ENCODE assay signal across 14 mouse cellular contexts in genomic region chr10:68219327-68219726, GRCm38 (mm10). TPM values are rescaled to one million over a fixed set of nuclear protein-coding genes. Genes with fewer than 3 reads are reported as not detected.
A peak's percentile ranks its signal among the peaks of the same experiment; 100 is the strongest.
DNase-seq lines count a peak whose midpoint lies in the region; ATAC-seq lines count a peak whose summit lies in the region.
"Had no signal": no experiment of that assay in that cellular context is flagged by ENCODE, and none has a peak within 500 bp of the region (broad histone marks: within the 10 kb centered on the region; RNA-seq: fewer than 3 reads in every experiment).

No protein-coding gene starts in this region.

- no peak overlapping the region for H3K4me2 ChIP-seq in kidney, embryonic 15.5 days
- H3K4me2 ChIP-seq in embryonic facial prominence, embryonic 14.5 days (ENCODE audit: low read depth, low read length) = no peak overlapping the region
- no peak overlapping the region for H3K4me2 ChIP-seq in limb, embryonic 15.5 days

- H3K9me3 ChIP-seq in heart, embryonic 10.5 days = peaks cover 4% of the 10 kb centered on the region
- peaks cover 6% of the 10 kb centered on the region; the same call in 1 of the 2 replicates for H3K9me3 ChIP-seq in kidney, embryonic 15.5 days (replicated peaks)
- H3K9me3 ChIP-seq in embryonic facial prominence, embryonic 14.5 days (ENCODE audit: control insufficient read depth, low read length) = peaks cover 20% of the 10 kb centered on the region
- H3K9me3 ChIP-seq in limb, embryonic 15.5 days = peaks cover 5% of the 10 kb centered on the region; the same call in 1 of the 2 replicates

- no peaks in the 10 kb centered on the region for H3K27me3 ChIP-seq in heart, embryonic 10.5 days (ENCODE audit: insufficient read depth, poor library complexity, severe bottlenecking)
- H3K27me3 ChIP-seq in kidney, embryonic 15.5 days = no peaks in the 10 kb centered on the region
- H3K27me3 ChIP-seq in embryonic facial prominence, embryonic 14.5 days (replicated peaks; ENCODE audit: control insufficient read depth, insufficient read depth, low read length) = no peaks in the 10 kb centered on the region
- no peaks in the 10 kb centered on the region for H3K27me3 ChIP-seq in limb, embryonic 15.5 days

- intact Hi-C loops in heart, postnatal 10 days (cut with DNase I) = no loop called here

- H3K36me3 ChIP-seq in heart, embryonic 10.5 days = peaks cover 22% of the 10 kb centered on the region
- H3K36me3 ChIP-seq in kidney, embryonic 15.5 days = peaks cover 70% of the 10 kb centered on the region
- H3K36me3 ChIP-seq in embryonic facial prominence, embryonic 14.5 days (ENCODE audit: control insufficient read depth, insufficient read depth, low read length) = peaks cover 61% of the 10 kb centered on the region
- H3K36me3 ChIP-seq in limb, embryonic 15.5 days = peaks cover 28% of the 10 kb centered on the region
- H3K36me3 ChIP-seq: G1E had no signal

- no peak for DNase-seq in heart, embryonic 10.5 days (ENCODE audit: low spot score)
- DNase-seq in heart, postnatal 10 days = no peak
- no peak for DNase-seq in kidney, postnatal 4 days
- DNase-seq in embryonic facial prominence, embryonic 14.5 days (ENCODE audit: low spot score) = peak; percentile 59
- no peak for DNase-seq in cerebellum, adult 9-11 months
- DNase-seq in lung, postnatal 25 days (ENCODE audit: low spot score) = no peak
- DNase-seq: adrenal gland, postnatal 25 days; left cerebral cortex, postnatal 4 days; right cerebral cortex, adult 18-20 months; thymus, postnatal 14 days had no signal

- peak overlapping the region; percentile 78 for H3K27ac ChIP-seq in heart, embryonic 10.5 days
- peak overlapping the region; percentile 66 for H3K27ac ChIP-seq in kidney, embryonic 15.5 days
- H3K27ac ChIP-seq in embryonic facial prominence, embryonic 14.5 days (replicated peaks; ENCODE audit: low read depth, low read length) = peak overlapping the region; percentile 67
- H3K27ac ChIP-seq in limb, embryonic 15.5 days = peak overlapping the region; percentile 74

- H3K4me1 ChIP-seq in heart, embryonic 10.5 days = peaks cover 12% of the 10 kb centered on the region; the same call in 1 of the 2 replicates
- peaks cover 10% of the 10 kb centered on the region; the same call in 1 of the 2 replicates for H3K4me1 ChIP-seq in kidney, embryonic 15.5 days
- peaks cover 11% of the 10 kb centered on the region for H3K4me1 ChIP-seq in embryonic facial prominence, embryonic 14.5 days (ENCODE audit: control insufficient read depth, insufficient read depth, low read length)
- peaks cover 10% of the 10 kb centered on the region for H3K4me1 ChIP-seq in limb, embryonic 15.5 days

- no peak overlapping the region for H3K4me3 ChIP-seq in heart, embryonic 10.5 days
- H3K4me3 ChIP-seq in kidney, embryonic 15.5 days (replicated peaks) = no peak overlapping the region
- H3K4me3 ChIP-seq in embryonic facial prominence, embryonic 14.5 days (ENCODE audit: low read depth, low read length) = no peak overlapping the region
- H3K4me3 ChIP-seq in limb, embryonic 15.5 days = no peak overlapping the region

- no peak for ATAC-seq in kidney, embryonic 15.5 days (replicated peaks; ENCODE audit: low FRiP score)
- no peak for ATAC-seq in embryonic facial prominence, embryonic 14.5 days (ENCODE audit: low read depth)
- no peak for ATAC-seq in limb, embryonic 15.5 days (ENCODE audit: insufficient number of reproducible peaks, low FRiP score, low TSS enrichment, low read depth)
- ATAC-seq: inflammation-experienced regulatory T-cells, adult 6 months had no signal

- no peak overlapping the region for H3K9ac ChIP-seq in kidney, embryonic 15.5 days
- H3K9ac ChIP-seq in embryonic facial prominence, embryonic 14.5 days (ENCODE audit: low read depth, low read length) = no peak overlapping the region
- H3K9ac ChIP-seq in limb, embryonic 15.5 days = no peak overlapping the region

- 45% methylated on average over 9 of the region's 9 CpGs for WGBS in heart, embryonic 10.5 days
- 69% methylated on average over 9 of the region's 9 CpGs for WGBS in kidney, embryonic 15.5 days
- 36% methylated on average over 9 of the region's 9 CpGs for WGBS in embryonic facial prominence, embryonic 14.5 days
- WGBS in limb, embryonic 15.5 days = 26% methylated on average over 9 of the region's 9 CpGs

RNA-seq across cellular contexts. Expression of gene Arid5b, which starts 59.2 kb away (rescaled TPM):
- polyA plus RNA-seq in heart, embryonic 10.5 days (2016; fragmentation: Nextera tagmentation; extraction: Ambion mirVana) = 12.4 and 18.2 TPM in 2 replicates
- 10 to 100 TPM; 26.5 to 29.4 TPM for total RNA-seq in heart, postnatal 10 days (2021)
- 35.8 and 38.6 TPM in 2 replicates for polyA plus RNA-seq in kidney, embryonic 15.5 days (2015; fragmentation: Nextera tagmentation; extraction: Ambion mirVana)
- polyA plus RNA-seq in embryonic facial prominence, embryonic 14.5 days (2014; fragmentation: Nextera tagmentation; extraction: Ambion mirVana) = 34.4 and 34.6 TPM in 2 replicates
- 40.1 and 41.2 TPM in 2 replicates for polyA plus RNA-seq in limb, embryonic 15.5 days (2015; fragmentation: Nextera tagmentation; extraction: Ambion mirVana)
- polyA plus RNA-seq: G1E had no signal
